Mouse (Mus musculus): ENCODE results near the gene Efcab11. TPM values are rescaled to one million over a fixed set of nuclear protein-coding genes. Genes with fewer than 3 reads are reported as not detected.
"Not testable (repeated sequence)": the region's sequence is repeated elsewhere in the genome, so short reads cannot be mapped to it uniquely, and the experiment has no call there.

The Efcab11 gene
- total RNA-seq, 4 experiments from 2014 or later = 0.13 to 0.49 (median 0.30) TPM

GRCm38 (mm10) chr12:99806741-99807140, 77.5 kb downstream of the Efcab11 start:
- DNase-seq = not testable (repeated sequence)

- DNase-seq = no peak
These were observed 88.3 kb downstream of the Efcab11 start for GRCm38 (mm10) chr12:99795921-99796320.

GRCm38 (mm10) chr12:99794792-99795620, 89.2 kb downstream of the Efcab11 start:
- no peak for DNase-seq

- no peak for DNase-seq
These were observed 90.1 kb downstream of the Efcab11 start for GRCm38 (mm10) chr12:99794158-99794515.

GRCm38 (mm10) chr12:99793465-99794157, 90.6 kb downstream of the Efcab11 start:
- no peak for DNase-seq

GRCm38 (mm10) chr12:99789283-99789960, 94.8 kb downstream of the Efcab11 start:
- no peak for DNase-seq

- DNase-seq = no peak
These were observed 102.5 kb downstream of the Efcab11 start for GRCm38 (mm10) chr12:99781774-99782173.

GRCm38 (mm10) chr12:99780396-99780795, 103.8 kb downstream of the Efcab11 start:
- DNase-seq = no peak

GRCm38 (mm10) chr12:99779908-99780307, 104.3 kb downstream of the Efcab11 start:
- no peak for DNase-seq

- DNase-seq = no peak
These were observed 107.6 kb downstream of the Efcab11 start for GRCm38 (mm10) chr12:99776497-99777139.

GRCm38 (mm10) chr12:99774864-99775263, 109.4 kb downstream of the Efcab11 start:
- DNase-seq = no peak

GRCm38 (mm10) chr12:99773636-99774193, 110.5 kb downstream of the Efcab11 start:
- DNase-seq = no peak

- DNase-seq = no peak
These were observed 113.2 kb downstream of the Efcab11 start for GRCm38 (mm10) chr12:99771018-99771417.

GRCm38 (mm10) chr12:99769626-99770025, 114.6 kb downstream of the Efcab11 start:
- no peak for DNase-seq

- no peak for DNase-seq
These were observed 116.5 kb downstream of the Efcab11 start for GRCm38 (mm10) chr12:99767691-99768090.

GRCm38 (mm10) chr12:99765979-99766378, 118.3 kb downstream of the Efcab11 start:
- DNase-seq = no peak

- DNase-seq = no peak
These were observed 120.2 kb downstream of the Efcab11 start for GRCm38 (mm10) chr12:99764053-99764452.

- DNase-seq = no peak
These were observed 126.3 kb downstream of the Efcab11 start for GRCm38 (mm10) chr12:99757754-99758526.

- DNase-seq = no peak
These were observed 127.1 kb downstream of the Efcab11 start for GRCm38 (mm10) chr12:99756914-99757687.

- DNase-seq = no peak
These were observed 128.0 kb downstream of the Efcab11 start for GRCm38 (mm10) chr12:99756213-99756612.

- no peak for DNase-seq
These were observed 131.3 kb downstream of the Efcab11 start for GRCm38 (mm10) chr12:99752986-99753385.
